Mouse (Mus musculus) embryonic fibroblast, embryonic 13.5 days (primary cell): ENCODE measurements around the gene Hpd.

Source experiments
- CTCF ChIP-seq: IDR thresholded peaks from 2 replicates; pipeline ENCODE4 v1.5.1; 2011; ENCODE audit warnings: mild to moderate bottlenecking, control low read depth, low read length, moderate library complexity, borderline replicate concordance; ENCODE audit not compliant: insufficient read depth
- POLR2A ChIP-seq: IDR thresholded peaks from 2 replicates; pipeline ENCODE4 v1.6.1; 2011; ENCODE audit warnings: low read depth, mild to moderate bottlenecking, control low read depth, low read length, moderate library complexity

DNA sequence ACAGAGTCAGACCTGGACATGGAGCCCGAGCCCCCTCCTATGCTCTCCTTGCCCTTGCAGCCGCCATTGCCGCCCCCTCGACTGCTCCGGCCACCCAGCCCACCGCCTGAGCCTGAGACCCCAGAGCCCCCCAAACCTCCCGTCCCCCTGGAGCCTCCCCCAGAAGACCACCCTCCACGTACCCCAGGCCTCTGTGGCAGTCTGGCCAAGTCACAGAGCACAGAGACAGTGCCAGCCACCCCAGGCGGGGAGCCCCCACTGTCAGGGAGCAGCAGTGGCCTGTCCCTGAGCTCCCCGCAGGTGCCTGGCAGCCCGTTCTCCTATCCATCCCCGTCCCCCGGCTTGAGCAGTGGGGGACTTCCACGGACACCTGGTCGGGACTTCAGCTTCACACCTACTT is 22.7 kb downstream of the Hpd start:
- TF ChIP-seq CTCF (no peak), POLR2A (no peak)
